ENCODE assay signal across 8 mouse cellular contexts in the genomic region with DNA sequence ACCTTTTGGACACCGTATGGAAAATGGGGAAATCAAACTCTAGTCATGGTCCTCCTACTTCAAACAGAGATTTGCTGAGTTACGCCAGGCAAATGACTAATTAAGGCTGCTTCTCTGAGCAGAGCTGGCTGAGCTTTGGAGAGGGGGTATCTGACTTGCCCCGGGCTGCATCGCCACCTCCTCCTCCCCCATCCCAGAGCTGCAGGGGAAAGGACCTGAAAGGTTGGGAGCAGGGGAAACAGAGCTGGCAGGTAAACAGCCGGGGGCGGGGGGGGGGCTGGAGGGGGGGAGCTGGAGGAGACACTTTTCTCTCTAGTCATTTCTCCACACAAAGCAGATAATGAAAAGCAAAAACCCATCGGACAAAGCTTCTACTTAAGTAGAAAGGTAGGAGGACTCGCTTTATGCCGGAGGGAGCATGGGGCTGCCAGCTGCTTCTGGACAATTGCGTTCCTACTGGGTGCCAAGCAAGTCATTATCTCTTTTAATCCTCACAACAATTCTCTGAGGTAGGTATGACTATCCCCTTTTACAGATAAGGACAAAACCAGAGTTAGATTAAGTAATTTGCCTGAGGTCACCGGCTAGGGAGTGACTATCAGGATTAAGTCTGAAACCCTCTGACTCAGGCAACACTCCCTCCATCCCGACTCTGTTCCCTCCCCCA. TPM values are rescaled to one million over a fixed set of nuclear protein-coding genes. Genes with fewer than 3 reads are reported as not detected.
DNase-seq lines count a peak whose midpoint lies in the region; ATAC-seq and TF ChIP-seq lines count a peak whose summit lies in the region.
"Had no signal": no experiment of that assay in that cellular context is flagged by ENCODE, and none has a peak within 500 bp of the region (broad histone marks: within the 10 kb centered on the region; RNA-seq: fewer than 3 reads in every experiment).

No protein-coding gene starts in this region.

- WGBS in lung, embryonic 14.5 days = under 1% methylated on average over 10 of the region's 12 CpGs
- under 1% methylated on average over 10 of the region's 12 CpGs for WGBS in forebrain, embryonic 16.5 days
- 2% methylated on average over 11 of the region's 12 CpGs for WGBS in limb, embryonic 15.5 days
- WGBS in stomach, embryonic 16.5 days = 4% methylated on average over 12 of the region's 12 CpGs

- ATAC-seq in lung, embryonic 14.5 days (ENCODE audit: insufficient read depth) = no peak
- ATAC-seq in forebrain, embryonic 16.5 days = 0 out of 2 replicates have a peak, but pooled peaks have one; percentile 43
- ATAC-seq in limb, embryonic 15.5 days (ENCODE audit: insufficient number of reproducible peaks, low FRiP score, low TSS enrichment, low read depth) = no peak
- no peak for ATAC-seq in stomach, embryonic 16.5 days (ENCODE audit: insufficient read depth, low FRiP score)

- H3K4me3 ChIP-seq in lung, embryonic 14.5 days (ENCODE audit: low read depth, low read length) = peak overlapping the region; percentile 16
- peak overlapping the region; percentile 30 for H3K4me3 ChIP-seq in forebrain, embryonic 16.5 days (replicated peaks; ENCODE audit: low read length)
- peak overlapping the region; percentile 21 for H3K4me3 ChIP-seq in limb, embryonic 15.5 days
- H3K4me3 ChIP-seq in stomach, embryonic 16.5 days (replicated peaks; ENCODE audit: low read length) = peak overlapping the region; percentile 13; the same call in 1 of the 2 replicates

- H3K9me3 ChIP-seq in lung, embryonic 14.5 days (ENCODE audit: low read depth, low read length) = no peaks in the 10 kb centered on the region
- H3K9me3 ChIP-seq in forebrain, embryonic 16.5 days (ENCODE audit: control insufficient read depth, low read length) = no peaks in the 10 kb centered on the region
- H3K9me3 ChIP-seq in limb, embryonic 15.5 days = no peaks in the 10 kb centered on the region
- no peaks in the 10 kb centered on the region for H3K9me3 ChIP-seq in stomach, embryonic 16.5 days (replicated peaks; ENCODE audit: control insufficient read depth, low read length)

- no peak overlapping the region for H3K9ac ChIP-seq in lung, embryonic 14.5 days
- no peak overlapping the region for H3K9ac ChIP-seq in forebrain, embryonic 16.5 days (replicated peaks; ENCODE audit: low read depth, low read length)
- H3K9ac ChIP-seq in limb, embryonic 15.5 days = no peak overlapping the region
- H3K9ac ChIP-seq in stomach, embryonic 16.5 days (ENCODE audit: low read length) = no peak overlapping the region

- no peaks in the 10 kb centered on the region for H3K4me1 ChIP-seq in lung, embryonic 14.5 days (ENCODE audit: insufficient read depth)
- H3K4me1 ChIP-seq in forebrain, embryonic 16.5 days (replicated peaks; ENCODE audit: control insufficient read depth, insufficient read depth, low read length) = peaks cover 13% of the 10 kb centered on the region
- H3K4me1 ChIP-seq in limb, embryonic 15.5 days = peaks cover 11% of the 10 kb centered on the region
- H3K4me1 ChIP-seq in stomach, embryonic 16.5 days (ENCODE audit: control insufficient read depth, insufficient read depth, low read length) = no peaks in the 10 kb centered on the region

- peak overlapping the region; percentile 44 for H3K4me2 ChIP-seq in lung, embryonic 14.5 days
- H3K4me2 ChIP-seq in forebrain, embryonic 16.5 days (ENCODE audit: low read length) = peak overlapping the region; percentile 49
- H3K4me2 ChIP-seq in limb, embryonic 15.5 days = peak overlapping the region; percentile 32
- peak overlapping the region; percentile 10 for H3K4me2 ChIP-seq in stomach, embryonic 16.5 days (ENCODE audit: low read depth, low read length)

- H3K36me3 ChIP-seq in lung, embryonic 14.5 days (ENCODE audit: insufficient read depth) = no peaks in the 10 kb centered on the region
- no peaks in the 10 kb centered on the region for H3K36me3 ChIP-seq in forebrain, embryonic 16.5 days (ENCODE audit: control insufficient read depth, insufficient read depth)
- no peaks in the 10 kb centered on the region for H3K36me3 ChIP-seq in limb, embryonic 15.5 days
- H3K36me3 ChIP-seq in stomach, embryonic 16.5 days (ENCODE audit: control insufficient read depth, insufficient read depth, low read length) = no peaks in the 10 kb centered on the region

- DNase-seq in lung, embryonic 14.5 days = peak; percentile 6
- no peak for DNase-seq in lung, postnatal 25 days (ENCODE audit: low spot score)
- DNase-seq in left cerebral cortex, postnatal 36 days (ENCODE audit: low spot score in 2 of 2) = no peak
- no peak for DNase-seq in kidney, postnatal 10 days

- H3K27ac ChIP-seq in lung, embryonic 14.5 days (ENCODE audit: low read depth) = no peak overlapping the region
- H3K27ac ChIP-seq in forebrain, embryonic 16.5 days (ENCODE audit: low read length) = no peak overlapping the region
- no peak overlapping the region for H3K27ac ChIP-seq in limb, embryonic 15.5 days
- H3K27ac ChIP-seq in stomach, embryonic 16.5 days (ENCODE audit: low read length) = no peak overlapping the region

- peaks cover 36% of the 10 kb centered on the region for H3K27me3 ChIP-seq in lung, embryonic 14.5 days (ENCODE audit: insufficient read depth, low read length)
- peaks cover 20% of the 10 kb centered on the region for H3K27me3 ChIP-seq in forebrain, embryonic 16.5 days (replicated peaks; ENCODE audit: control insufficient read depth, insufficient read depth, low read length)
- H3K27me3 ChIP-seq in limb, embryonic 15.5 days = peaks cover 37% of the 10 kb centered on the region
- H3K27me3 ChIP-seq in stomach, embryonic 16.5 days (ENCODE audit: control insufficient read depth, insufficient read depth, low read length) = peaks cover 12% of the 10 kb centered on the region

- intact Hi-C loops in left cerebral cortex, postnatal 36 days (cut with DNase I) = no loop called here

- no peak for TF ChIP-seq CTCF in lung, embryonic 14.5 days (IDR thresholded peaks at IDR 0.05; ENCODE audit: low read depth)

RNA-seq across cellular contexts. Expression of gene Cfap299, which starts 35.9 kb away (rescaled TPM):
- polyA plus RNA-seq in lung, embryonic 14.5 days (2014; fragmentation: Nextera tagmentation; extraction: Ambion mirVana) = 1.2 and 2.1 TPM in 2 replicates
- polyA plus RNA-seq in forebrain, embryonic 16.5 days (2015; fragmentation: Nextera tagmentation; extraction: Ambion mirVana) = 0.83 and 0.92 TPM in 2 replicates
- 0.48 and 0.88 TPM in 2 replicates for polyA plus RNA-seq in limb, embryonic 15.5 days (2015; fragmentation: Nextera tagmentation; extraction: Ambion mirVana)
- 0.32 and 0.36 TPM in 2 replicates for polyA plus RNA-seq in stomach, embryonic 16.5 days (2015; fragmentation: Nextera tagmentation; extraction: Ambion mirVana)
- total RNA-seq in left cerebral cortex, postnatal 36 days (2021) = under 1 TPM in 1 of 2 experiments, not detected in 1; 0.76 TPM

RNA-seq across cellular contexts. Expression of gene Fgf5, which starts 39.2 kb away (rescaled TPM):
- polyA plus RNA-seq in lung, embryonic 14.5 days (2014; fragmentation: Nextera tagmentation; extraction: Ambion mirVana) = 0.74 and 0.88 TPM in 2 replicates
- polyA plus RNA-seq in forebrain, embryonic 16.5 days (2015; fragmentation: Nextera tagmentation; extraction: Ambion mirVana) = 0.50 and 0.85 TPM in 2 replicates
- polyA plus RNA-seq in limb, embryonic 15.5 days (2015; fragmentation: Nextera tagmentation; extraction: Ambion mirVana) = 0.36 and 0.79 TPM in 2 replicates
- 1.1 and 1.8 TPM in 2 replicates for polyA plus RNA-seq in stomach, embryonic 16.5 days (2015; fragmentation: Nextera tagmentation; extraction: Ambion mirVana)
- 1 to 10 TPM; 4.0 to 4.1 TPM for total RNA-seq in left cerebral cortex, postnatal 36 days (2021)
- polyA plus RNA-seq: testis, adult 2 months had no signal
